Mouse (Mus musculus): Measurements from ENCODE around the gene D430042O09Rik.
"Not testable (repeated sequence)": the region's sequence is repeated elsewhere in the genome, so short reads cannot be mapped to it uniquely, and the experiment has no call there.

The D430042O09Rik gene

GRCm38 (mm10) chr7:125707593-125708022 lies at the start of gene D430042O09Rik, which contains the start of gene Gtf3c1:
Gene D430042O09Rik (plus strand): TSS chr7:125707888.
Gene Gtf3c1 (minus strand): TSS chr7:125707780.
- peak; percentile 99 for DNase-seq (ENCODE audit: low spot score)

DNA sequence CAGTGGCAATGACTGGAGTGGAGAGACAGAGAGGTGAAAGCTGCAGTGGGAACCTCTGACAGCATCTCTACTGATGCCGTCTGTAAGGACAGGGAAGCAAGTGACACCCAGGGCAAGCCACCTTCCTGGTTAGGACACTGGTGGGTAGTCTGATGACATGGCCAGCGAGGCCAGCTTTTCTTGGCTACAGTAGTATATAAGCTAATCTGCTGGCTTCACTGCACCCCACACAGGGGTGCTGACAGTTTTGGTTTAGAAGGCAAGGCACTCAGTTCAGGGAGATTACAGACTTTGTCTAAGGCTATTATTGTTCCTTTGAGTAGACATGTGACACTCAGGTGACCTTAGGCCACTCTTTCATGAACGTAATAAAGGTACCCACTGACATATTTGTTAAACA lies 44.0 kb upstream of the D430042O09Rik start:
- no peak for DNase-seq (ENCODE audit: low spot score)

- no peak for DNase-seq (ENCODE audit: low spot score)
Observed at GRCm38 (mm10) chr7:125670865-125671264, 36.8 kb upstream of the D430042O09Rik start.

- no peak for DNase-seq (ENCODE audit: low spot score)
Observed at GRCm38 (mm10) chr7:125671396-125671795, 36.3 kb upstream of the D430042O09Rik start.

DNA sequence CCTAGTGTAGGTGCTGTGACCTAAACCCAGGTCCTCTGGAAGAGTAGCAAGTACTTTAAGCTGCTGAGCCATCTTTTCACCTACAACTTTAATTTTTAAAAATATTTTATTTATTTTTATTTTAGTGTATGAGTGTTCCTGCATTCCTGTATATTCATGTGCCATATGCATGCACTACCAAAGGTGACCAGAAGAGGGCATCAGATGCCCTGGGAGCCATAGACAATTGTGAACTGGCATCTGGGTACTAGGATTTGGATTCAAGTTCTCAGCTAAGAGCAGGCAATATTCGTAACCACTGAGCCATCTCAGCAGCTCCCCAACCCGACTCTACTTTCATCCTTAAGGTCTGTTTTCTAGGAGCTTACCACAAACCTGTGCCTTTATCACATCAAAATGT lies 32.8 kb upstream of the D430042O09Rik start:
- no peak for DNase-seq (ENCODE audit: low spot score)

DNA sequence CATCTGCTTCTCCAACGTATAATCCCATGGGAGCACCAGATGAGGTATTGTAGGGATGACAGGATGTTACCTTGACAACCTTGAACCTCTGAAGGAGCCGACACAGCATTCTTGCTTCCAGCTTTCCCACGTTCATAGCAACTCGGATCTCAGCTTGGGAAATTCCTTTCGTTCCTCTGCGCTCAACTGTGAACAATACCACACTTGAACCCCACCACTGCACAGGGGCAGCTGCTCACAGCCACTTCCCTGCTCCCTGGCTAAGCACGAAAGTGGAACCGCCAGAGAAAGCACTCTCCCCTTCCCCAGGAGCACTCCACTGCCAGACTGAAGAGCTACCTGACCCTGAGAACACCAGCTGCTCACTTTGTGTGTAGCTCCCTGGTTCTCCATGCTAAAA lies 28.9 kb upstream of the D430042O09Rik start:
- no peak for DNase-seq (ENCODE audit: low spot score)

DNA sequence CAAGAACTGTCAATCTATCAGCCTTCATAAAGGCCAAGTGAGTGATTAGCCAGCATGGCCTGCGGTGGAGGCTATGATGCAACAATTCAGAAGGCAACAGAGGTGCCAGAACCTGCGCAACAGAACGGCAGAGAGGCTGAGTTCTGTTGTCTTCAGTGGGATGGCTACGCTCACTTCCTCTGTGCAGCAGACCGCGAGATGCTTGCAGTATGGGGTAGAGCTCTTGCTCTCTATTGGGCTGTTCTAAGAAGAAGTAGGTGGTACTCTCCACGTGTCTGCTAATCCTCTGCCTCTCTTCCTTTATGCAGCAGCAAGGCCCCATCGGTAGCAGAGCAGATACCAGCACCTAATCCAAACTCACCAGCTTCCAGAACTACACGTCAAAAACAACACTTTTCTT lies 27.8 kb upstream of the D430042O09Rik start:
- DNase-seq (ENCODE audit: low spot score): no peak

DNA sequence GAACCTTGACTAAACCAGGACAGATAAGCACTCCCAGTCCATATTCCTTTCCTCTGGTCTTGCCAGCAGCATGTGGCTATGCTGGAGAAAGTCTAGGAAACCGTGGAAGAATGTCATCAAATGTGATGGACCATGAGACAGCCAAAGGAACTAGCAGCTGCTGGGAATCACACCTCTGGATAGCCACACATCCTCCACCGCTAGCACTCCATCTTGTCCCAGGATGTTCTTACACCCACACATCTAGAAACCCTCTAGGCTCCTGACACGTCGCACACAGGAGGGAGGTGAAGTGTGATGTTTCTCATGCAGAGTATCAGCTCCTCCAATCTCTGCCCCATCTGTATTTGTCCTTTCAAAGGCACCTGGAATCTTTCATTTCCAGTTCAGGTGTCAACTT lies 17.2 kb upstream of the D430042O09Rik start:
- no peak for DNase-seq (ENCODE audit: low spot score)

- DNase-seq (ENCODE audit: low spot score): no peak
Observed at GRCm38 (mm10) chr7:125694056-125694455, 13.6 kb upstream of the D430042O09Rik start.

GRCm38 (mm10) chr7:125702791-125703190 lies 4.9 kb upstream of the D430042O09Rik start:
- DNase-seq (ENCODE audit: low spot score): no peak

GRCm38 (mm10) chr7:125707186-125707585 lies 502 bp upstream of the D430042O09Rik start:
- DNase-seq (ENCODE audit: low spot score): peak; percentile 29

DNA sequence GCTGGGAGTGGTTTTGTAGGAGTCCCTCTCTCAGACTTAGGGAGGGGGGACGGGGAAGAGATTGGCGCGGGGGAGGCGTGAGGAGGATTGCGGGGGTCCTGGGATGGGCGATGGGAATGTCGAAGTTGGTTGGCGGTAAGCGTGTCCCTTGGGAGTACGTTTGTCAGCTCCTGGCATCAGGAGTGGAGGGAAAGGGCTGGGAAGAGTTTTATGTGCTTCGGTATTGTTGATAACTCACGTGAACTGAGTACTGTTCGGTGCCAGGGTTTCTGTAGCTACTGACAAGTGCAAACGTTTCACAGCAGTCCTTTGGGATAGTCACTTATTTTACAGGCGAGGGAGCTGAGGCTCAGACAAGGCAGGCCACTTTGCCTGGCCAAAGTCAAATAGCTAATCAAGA lies 412 bp downstream of the D430042O09Rik start:
- no peak for DNase-seq (ENCODE audit: low spot score)

DNA sequence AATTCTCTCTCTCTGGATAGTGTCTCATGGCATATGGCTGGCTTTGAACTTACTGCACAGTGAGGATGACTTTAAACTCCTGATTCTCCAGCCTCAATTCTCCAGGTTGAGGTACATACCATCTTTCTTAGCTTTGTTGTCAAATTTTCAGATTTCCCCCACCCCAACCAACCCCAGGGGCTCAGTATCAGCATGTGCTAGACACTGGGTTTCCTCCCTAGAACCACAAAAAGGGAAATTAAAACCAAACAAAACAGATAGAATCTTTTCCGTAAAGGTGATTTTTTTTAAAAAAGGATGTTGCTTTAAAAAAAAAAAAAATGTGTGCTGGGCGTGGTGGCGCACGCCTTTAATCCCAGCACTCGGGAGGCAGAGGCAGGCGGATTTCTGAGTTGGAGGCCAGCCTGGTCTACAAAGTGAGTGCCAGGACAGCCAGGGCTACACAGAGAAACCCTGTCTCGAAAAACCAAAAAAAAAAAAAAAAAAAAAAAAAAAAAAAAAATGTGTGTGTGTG lies 5.9 kb downstream of the D430042O09Rik start:
- not testable (repeated sequence) for DNase-seq (ENCODE audit: low spot score)

DNA sequence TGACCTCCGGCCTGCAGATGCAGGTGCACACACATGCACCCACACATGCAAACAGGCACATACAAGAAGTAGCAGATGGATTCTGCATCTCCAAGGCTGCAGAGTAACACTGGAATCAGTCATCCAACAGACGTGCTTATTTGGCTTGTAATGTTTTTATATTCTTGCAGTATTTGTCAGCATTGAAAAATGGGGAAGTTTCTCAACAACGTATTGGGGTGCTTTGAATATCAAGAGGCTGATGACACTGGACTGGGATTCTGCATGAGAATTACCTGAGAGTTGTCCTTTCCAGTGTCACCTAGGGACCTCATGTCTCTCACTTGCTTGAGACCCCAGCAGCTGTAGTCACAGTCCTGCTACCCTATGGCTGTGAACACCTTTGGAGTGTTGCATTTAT lies 7.1 kb downstream of the D430042O09Rik start:
- no peak for DNase-seq (ENCODE audit: low spot score)

- no peak for DNase-seq (ENCODE audit: low spot score)
Observed at GRCm38 (mm10) chr7:125716724-125717123, 9.0 kb downstream of the D430042O09Rik start.

- DNase-seq (ENCODE audit: low spot score): no peak
Observed at GRCm38 (mm10) chr7:125717612-125718011, 9.9 kb downstream of the D430042O09Rik start.

- no peak for DNase-seq (ENCODE audit: low spot score)
Observed at GRCm38 (mm10) chr7:125720370-125720769, 12.7 kb downstream of the D430042O09Rik start.

- DNase-seq (ENCODE audit: low spot score): no peak
Observed at GRCm38 (mm10) chr7:125721033-125721432, 13.3 kb downstream of the D430042O09Rik start.

- no peak for DNase-seq (ENCODE audit: low spot score)
Observed at GRCm38 (mm10) chr7:125722127-125722526, 14.4 kb downstream of the D430042O09Rik start.

DNA sequence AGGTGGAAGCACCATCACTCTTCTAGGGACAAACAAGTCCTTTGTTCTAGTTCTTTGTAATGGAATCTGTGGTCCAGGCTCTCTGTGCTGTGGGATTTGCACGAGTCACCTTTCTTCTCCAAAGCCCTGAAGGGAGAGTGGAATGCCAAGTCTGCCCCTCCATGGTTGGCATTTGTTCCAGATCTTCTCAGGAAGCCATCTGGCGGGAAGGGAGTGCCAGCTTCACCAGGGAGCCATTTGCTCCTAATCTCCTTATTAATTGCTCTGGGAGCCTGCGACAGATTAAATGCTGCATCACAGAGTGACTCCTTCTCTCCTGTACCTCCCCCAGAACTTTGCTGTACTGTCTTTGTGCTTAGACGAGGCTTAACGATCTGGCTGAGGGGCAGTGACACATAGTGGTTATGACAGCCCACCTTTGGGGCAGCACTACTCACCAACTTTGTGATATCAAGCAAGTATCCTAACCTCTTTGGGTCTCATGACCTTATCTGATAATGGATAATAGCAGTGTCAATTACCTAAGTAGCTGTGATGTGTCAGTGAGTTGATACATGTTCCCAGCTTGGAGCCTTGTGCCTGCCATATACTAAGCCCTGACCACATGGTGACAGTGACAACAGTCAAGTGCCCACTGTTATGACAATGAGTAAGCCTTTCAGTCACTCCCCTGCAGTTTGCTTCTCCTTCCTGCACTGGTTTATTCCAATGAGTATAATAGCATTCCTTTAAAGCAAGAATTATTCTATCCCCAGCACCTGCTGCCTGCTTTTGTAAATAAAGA lies 15.7 kb downstream of the D430042O09Rik start:
- DNase-seq (ENCODE audit: low spot score): no peak

DNA sequence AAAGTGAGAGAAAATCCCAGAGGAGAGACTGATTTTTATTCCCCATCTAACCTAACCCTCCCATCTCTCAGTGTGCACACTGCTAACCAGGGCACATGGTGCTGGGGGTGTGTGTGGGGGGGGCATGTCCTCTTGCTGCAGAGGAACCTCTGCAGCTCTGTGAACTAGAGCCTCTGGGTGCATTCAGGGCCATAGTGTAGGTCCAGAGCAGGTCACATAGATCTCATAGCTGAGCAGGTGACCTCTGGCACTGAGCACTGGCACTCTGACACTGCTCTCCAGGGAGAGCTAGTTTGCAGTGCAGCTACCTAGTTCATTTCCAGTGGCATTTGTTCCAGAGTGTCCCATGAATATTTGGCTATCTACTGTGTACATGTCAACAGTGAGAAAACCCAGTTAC lies 24.0 kb downstream of the D430042O09Rik start:
- no peak for DNase-seq (ENCODE audit: low spot score)

- no peak for DNase-seq (ENCODE audit: low spot score)
Observed at GRCm38 (mm10) chr7:125733791-125734190, 26.1 kb downstream of the D430042O09Rik start.

- no peak for DNase-seq (ENCODE audit: low spot score)
Observed at GRCm38 (mm10) chr7:125736366-125737015, 28.8 kb downstream of the D430042O09Rik start.

Measured in urinary bladder, postnatal 10 days (tissue).